Mouse (Mus musculus) bone marrow macrophage, adult 2 months (primary cell): ENCODE measurements around the gene Galns.

Source experiments
- CTCF ChIP-seq: IDR thresholded peaks from 2 replicates; pipeline ENCODE4 v1.5.1; 2012; ENCODE audit warnings: low read depth, mild to moderate bottlenecking, low read length, moderate library complexity
- POLR2A ChIP-seq: IDR thresholded peaks from 2 replicates; pipeline ENCODE4 v1.6.1; 2012; ENCODE audit warnings: mild to moderate bottlenecking, low read depth, low read length, borderline replicate concordance

- TF ChIP-seq CTCF: no peak
- TF ChIP-seq POLR2A: no peak
Observed at GRCm38 (mm10) chr8:122586749-122587148, 24.5 kb downstream of the Galns start.
